Mouse (Mus musculus) ovary, postnatal 14 days (tissue): ENCODE results near the gene Wbp2.
"Not testable (repeated sequence)": the region's sequence is repeated elsewhere in the genome, so short reads cannot be mapped to it uniquely, and the experiment has no call there.

Experiments used
- DNase-seq: peaks from one replicate; pipeline ENCODE4 v3.0.0; 2022; ENCODE audit warnings: low spot score

The Wbp2 gene

DNA sequence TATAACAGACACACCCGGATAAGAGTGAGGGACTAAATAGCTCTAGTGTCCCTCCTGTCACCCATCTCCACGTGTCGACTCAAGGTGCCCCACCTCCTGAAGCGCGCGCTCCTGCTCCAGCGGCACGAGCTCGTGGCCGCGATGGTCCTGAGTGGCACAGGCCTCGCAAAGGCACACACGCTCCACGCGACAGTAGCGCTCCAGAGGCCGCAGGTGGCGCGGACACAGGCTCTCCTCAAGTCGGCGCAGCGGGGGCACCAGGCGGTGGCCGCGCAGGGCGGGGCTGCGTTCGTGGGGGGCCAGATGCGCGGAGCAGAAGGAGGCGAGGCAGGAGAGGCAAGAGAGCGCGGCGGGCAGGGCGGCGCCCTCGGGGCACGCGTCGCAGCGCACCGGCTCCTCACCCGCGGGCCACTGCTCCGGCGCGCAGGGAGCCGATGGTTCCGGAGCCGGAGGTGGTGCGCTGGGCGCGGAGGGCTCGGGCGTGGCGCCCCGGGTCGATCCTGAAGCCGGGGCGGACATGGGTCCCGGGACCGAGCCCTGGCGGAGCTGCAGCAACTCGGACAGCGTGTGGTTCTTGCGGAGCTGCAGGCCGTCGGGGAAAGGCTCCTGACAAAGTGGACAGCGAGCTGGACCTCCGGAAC lies 22.8 kb upstream of the Wbp2 start:
- no peak for DNase-seq

- DNase-seq: no peak
These were observed 21.8 kb upstream of the Wbp2 start for GRCm38 (mm10) chr11:116108464-116109137.

DNA sequence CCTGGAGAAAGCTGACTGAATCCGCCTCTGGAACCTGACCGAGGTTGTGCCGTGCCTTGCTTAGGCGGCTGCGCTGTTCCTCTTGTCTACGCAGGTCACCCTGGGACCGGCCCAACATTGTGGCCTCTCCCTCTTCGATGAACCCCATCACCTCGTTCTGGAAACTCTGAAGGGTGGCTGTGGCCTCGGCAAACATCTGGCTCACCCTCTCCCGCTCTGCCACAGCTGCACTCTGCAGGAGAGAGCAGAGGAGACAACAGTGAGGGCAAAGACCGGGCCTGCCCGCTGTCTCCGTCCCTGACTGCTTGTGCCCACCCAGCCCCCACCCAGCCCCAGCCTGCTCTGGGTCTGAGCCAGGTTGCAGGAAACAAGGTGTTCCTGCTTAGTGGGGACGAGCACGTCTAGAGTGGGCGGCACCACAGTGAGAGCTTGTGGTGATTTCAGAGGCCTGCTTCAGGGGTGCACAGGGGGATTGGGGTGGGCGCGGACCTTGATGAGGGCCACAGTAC lies 21.0 kb upstream of the Wbp2 start:
- DNase-seq: no peak

DNA sequence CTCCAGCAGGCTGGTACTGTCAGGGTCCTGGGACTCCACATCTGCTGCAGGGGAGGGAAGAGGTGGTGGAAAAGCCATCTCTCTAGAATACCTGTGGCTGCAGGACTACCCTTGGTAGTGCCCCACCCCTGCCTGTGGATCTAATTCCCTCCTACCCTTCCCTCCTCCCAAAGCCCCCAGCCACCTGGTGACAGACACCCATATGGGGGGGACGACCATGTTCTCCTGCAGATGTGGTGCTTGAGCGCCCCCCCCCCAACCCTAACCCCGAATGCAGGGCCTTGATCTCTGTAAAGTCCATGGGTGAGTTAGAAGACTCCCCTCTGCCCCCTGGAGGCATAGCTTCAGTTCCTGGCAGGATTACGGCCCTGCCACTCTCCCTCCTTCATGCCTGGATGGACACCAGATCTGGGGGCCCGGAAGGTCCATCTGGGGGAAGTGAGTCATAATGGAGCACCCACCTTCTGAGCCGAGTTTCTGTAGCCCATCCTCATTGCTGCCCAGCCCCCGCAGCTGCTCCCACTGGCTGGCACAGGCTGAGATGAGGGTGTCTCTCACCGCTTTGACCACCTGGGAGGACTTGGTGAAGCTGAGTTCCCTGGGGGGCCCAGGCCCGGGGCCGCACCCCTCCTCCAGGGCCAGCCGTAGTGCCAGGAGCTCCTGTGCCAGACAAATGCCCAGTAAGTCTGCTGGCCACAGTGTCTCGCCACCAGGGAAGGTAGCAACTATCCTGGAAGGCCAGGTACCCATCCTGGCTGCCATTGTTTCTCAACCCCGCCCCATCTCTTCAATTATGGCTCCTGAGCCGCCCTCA lies 20.4 kb upstream of the Wbp2 start:
- DNase-seq: no peak

DNA sequence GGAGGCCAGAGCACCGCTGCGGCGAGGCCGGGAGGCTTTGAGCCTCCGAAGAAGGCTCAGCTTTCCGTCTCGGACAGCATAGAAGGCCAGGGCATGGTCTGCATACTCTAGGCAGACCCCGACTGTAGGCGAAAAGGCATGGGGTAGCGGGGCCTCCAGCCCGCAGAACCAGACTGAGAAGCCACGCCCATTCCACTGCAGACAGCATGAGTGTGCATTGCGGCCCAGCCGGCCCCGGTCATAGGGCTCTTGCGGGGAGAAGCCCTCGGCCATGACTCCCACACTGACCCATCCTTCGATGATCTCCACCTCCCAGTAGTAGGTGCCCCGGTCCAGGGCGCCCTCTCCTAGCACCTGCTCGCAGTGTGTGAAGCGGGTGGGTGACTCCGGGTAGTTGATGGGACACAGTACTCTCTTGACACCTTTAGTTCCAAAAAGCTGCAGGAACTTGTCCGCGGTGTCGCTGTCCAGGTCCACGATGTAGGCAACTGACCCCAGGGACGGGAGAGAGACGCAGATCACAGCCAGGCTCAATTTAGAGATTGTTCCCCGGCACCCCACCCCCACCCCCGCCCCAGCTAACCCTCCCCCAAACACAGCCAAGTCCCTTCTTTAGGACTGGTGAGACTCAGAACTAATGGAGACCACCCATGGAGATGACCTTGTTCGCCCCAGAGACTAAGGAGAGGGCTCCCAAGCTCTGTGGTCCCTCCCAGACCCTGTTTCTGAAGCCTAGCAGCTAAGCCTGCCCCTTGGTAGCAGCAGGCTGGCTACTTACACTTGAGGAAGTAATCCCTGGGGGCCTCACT lies 19.6 kb upstream of the Wbp2 start:
- DNase-seq: no peak

GRCm38 (mm10) chr11:116105065-116105464 lies 18.3 kb upstream of the Wbp2 start:
- DNase-seq: no peak

- DNase-seq: no peak
These were observed 17.3 kb upstream of the Wbp2 start for GRCm38 (mm10) chr11:116104006-116104646.

DNA sequence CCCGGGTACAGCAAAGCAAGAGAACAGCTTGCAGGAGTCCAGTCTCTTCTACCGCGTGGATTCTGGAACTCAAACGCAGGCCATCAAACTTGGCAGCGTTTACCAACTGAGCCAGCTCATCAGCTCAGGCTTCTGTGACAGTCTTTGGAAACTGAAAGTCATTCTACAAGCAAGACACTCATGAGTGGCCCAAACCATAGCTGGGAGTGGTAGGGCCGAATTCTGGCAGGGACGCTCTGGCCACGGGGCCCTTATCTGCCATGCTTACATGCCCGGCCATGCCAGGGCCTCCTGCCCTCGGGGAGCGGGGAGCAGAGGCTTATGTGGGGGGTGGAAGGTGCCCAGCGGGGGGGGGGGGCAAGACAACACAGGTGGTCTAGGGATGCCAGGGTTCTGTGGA lies 16.8 kb upstream of the Wbp2 start:
- DNase-seq: no peak

DNA sequence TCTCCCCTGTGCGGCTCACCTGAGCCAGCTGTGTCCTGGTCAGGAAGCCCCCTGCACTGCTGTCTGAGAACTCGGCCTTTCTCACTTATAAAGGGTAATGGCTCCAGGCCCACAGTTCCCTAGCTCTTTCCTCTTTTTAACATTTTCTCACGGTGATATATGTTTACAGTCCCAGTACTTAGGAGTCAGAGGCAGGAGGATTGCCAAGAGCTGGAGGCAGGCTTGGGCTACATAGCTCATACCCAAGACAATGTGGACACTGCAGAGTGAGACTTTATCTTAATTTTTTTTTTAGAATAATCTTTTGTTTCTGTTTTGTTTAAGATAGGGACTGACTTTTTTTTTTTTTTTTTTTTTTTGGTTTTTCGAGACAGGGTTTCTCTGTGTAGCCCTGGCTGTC lies 15.7 kb upstream of the Wbp2 start:
- DNase-seq: no peak

- no peak for DNase-seq
These were observed 15.2 kb upstream of the Wbp2 start for GRCm38 (mm10) chr11:116101931-116102381.

DNA sequence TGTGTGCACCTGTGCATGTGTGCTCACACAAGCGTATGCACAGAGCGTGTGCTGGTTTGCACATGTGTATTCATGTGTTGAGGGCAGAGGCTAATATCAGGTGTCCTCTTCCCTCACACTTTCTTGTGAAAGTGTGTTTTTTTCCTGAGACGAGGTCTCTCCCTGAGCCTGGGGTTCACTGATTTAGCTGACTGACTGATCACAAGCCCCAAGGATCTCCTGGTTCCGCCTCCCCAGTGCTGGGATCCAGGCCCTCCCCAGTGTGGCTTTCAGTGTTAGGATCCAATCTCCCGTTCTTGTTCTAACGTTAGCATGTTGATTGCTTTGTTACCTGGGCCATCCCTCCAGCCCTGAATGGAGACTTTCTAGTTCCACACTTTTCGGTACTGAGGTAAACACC lies 14.0 kb upstream of the Wbp2 start:
- no peak for DNase-seq

DNA sequence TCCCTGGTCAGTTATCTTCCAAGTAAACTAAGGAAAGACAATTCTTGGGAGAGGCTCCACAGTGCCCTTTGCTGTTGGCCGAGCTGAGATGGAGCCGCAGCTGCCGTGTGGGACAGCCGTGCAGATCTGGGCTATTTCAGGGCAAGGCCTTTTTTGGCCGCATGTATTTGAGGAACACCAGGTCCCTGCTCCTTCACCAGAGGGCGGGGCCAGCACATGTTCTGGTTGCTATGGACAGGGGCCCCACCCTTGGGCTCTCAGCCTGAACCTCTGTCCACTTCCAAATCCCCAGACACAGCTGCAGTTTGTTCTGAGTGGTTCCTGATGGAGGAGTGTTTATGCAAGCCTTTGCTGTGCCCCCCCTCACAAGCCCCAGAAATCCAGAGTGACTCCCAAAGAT lies 13.6 kb upstream of the Wbp2 start:
- DNase-seq: no peak

- DNase-seq: no peak
These were observed 12.7 kb upstream of the Wbp2 start for GRCm38 (mm10) chr11:116099462-116099861.

DNA sequence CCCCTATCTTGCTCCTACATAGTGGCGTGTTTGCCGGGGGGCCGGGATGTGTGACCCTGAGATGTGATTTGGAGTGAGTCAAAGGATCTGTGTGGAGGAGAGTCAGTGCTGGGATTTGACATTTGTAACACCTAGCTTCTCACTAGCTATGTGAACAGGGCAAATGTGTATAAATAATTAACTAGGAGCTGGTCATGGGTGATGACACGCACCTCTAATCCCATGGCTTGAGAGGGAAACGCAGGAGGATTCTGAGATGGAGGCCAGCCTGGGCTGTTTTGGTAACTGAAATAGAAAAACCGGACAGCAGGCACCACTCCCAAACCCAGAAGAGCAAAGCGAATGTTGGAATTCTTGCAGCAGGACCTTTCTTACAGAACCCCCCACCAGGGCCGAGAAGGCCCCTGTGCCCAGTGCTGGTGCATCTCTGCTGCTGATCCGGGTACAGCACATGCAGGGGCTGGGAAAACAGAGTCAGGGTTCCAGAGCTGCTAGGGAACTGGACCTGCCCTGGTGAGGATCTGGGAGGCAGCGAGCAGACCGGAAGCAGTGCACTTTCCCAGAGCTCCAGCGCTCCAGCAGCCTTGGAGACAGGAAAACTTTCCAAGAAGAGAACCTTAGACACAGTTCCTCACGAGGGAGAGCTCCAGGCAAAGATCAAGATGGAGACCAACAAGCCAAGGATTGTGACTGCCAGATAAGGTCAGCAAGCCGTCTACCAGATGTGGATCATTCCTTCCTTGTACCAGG lies 12.1 kb upstream of the Wbp2 start:
- no peak for DNase-seq

GRCm38 (mm10) chr11:116096213-116097108 lies 9.7 kb upstream of the Wbp2 start:
- no peak for DNase-seq

DNA sequence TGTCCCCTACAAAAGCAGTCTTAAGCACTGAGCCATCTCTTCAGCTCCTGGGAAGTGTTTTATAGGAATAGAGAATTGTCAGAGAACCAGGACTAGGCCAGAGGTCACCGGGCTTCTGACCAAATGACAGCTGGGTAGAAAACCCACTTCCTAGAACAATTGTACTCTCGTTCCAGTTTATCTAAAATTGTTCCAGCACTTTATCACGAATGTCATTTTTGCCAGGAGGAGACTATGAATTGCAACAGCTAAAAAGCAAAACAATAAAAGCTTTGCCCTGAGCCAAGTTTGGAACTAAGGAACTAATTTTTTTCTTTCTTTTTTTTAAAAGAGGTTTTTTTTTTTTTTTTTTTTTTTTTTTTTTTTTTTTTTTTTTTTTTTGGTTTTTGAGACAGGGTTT lies 8.8 kb upstream of the Wbp2 start:
- DNase-seq: peak; percentile 60

DNA sequence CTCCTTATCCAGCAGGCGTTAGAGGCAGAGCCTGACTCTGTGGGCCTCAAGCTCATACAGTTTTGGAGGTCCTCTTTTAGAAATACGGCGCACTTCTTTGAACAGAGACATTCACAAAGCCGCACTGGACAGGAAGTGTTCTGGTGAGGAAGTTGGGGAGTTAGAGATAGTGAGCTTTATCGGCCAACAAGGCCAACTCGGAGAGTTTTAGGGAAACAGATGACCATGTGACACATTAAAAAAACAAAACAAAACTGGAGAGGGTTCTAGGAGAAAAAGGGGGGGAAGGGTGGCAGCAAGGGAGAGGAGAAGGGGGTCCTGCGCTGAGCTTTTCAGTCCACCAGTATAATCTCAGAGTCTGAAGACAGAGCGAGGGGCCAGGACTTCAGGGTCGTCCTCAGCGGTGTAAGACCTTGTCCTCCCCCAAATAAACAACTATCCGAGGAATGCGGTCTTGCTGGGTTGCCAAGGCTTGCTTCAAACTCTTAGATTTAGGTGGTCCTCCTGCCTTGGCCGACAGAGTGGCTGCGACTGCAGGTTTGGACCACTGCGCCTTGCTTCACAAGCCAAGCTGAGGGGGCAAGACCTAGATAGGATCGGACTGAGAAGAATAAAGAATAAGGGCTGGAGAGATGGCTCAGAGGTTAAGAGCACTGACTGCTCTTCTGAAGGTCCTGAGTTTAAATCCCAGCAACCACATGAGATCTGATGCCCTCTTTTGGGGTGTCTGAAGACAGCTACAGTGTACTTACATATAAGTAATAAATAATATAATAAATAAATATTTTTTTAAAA lies 7.2 kb upstream of the Wbp2 start:
- DNase-seq: no peak

- DNase-seq: not testable (repeated sequence)
These were observed 6.2 kb upstream of the Wbp2 start for GRCm38 (mm10) chr11:116092959-116093358.

DNA sequence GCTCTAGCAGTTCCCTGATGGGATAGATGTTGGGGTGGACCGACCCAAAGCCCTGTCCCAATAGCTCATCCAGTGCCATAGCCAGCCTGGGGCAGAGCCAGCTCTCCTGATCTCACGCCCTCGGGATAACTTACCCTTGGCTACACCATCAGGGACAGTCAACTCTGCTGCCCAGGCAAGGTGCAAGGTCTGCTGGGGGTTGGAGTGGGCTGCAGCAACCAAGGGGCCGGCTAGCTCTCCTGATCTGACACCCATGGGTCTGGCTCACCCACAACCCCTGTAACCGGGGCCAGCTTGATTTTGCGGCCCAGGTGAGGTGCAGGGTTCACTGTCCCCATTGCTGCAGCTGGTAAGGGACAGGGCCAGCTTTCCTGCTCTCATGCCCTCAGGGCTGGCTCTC lies 4.8 kb upstream of the Wbp2 start:
- no peak for DNase-seq
